ENCODE assay signal across 8 mouse cellular contexts in the genomic region with DNA sequence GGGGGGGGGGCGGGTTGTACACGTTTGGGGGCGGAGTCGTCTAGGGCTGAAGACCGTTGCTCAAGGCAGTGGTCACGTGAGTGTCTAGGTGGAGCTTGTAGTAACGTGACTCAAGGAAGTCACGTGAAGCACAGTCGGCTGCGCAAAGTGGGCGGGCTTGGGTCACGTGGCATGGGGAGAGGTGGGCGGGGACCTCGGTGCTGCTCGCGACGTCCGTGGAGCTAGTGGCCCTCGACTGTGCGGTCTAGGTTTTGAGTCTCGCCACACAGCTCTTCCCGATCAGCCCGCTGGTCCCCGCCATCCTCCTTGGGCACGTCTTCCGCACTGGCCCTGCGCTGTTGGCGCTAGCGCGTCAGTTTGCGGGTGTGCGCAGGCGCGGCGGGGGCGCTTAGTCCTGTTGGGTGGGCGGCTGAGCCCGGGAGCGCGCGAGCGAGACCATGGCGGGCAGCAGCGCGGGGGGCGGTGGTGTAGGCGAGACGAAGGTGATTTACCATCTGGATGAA. TPM values are rescaled to one million over a fixed set of nuclear protein-coding genes. Genes with fewer than 3 reads are reported as not detected.
DNase-seq lines count a peak whose midpoint lies in the region; ATAC-seq and TF ChIP-seq lines count a peak whose summit lies in the region.

A gene (plus strand): TSS at position 200 of the 503 bp plus-strand sequence.

- DNase-seq in CD8-positive naive resting alpha-beta T cell, adult 2 months (ENCODE audit: low read depth in 2 of 2, low spot score in 2 of 2), result peak; percentile 69 to 81
- DNase-seq in c-Kit-negative CD71-positive TER-119-positive erythroid progenitor cells, embryonic 14.5 days (ENCODE audit: low read depth, low spot score), result peak; percentile 81
- peak; percentile 94 for DNase-seq in fibroblast of lung, adult 2 months (ENCODE audit: low read depth)
- peak; percentile 95 for DNase-seq in kidney, postnatal 14 days

- TF ChIP-seq CTCF in testis, adult 2 months (IDR thresholded peaks at IDR 0.05; ENCODE audit: control insufficient read depth, insufficient read depth, insufficient replicate concordance, low read depth, low read length), result peak; percentile 13; the same call in 1 of the 2 replicates

- H3K9me3 ChIP-seq in heart, embryonic 14.5 days (ENCODE audit: control insufficient read depth, low read length), result no peaks in the 10 kb centered on the region
- no peaks in the 10 kb centered on the region for H3K9me3 ChIP-seq in liver, embryonic 16.5 days (replicated peaks; ENCODE audit: control insufficient read depth, low read length)
- no peaks in the 10 kb centered on the region for H3K9me3 ChIP-seq in neural tube, embryonic 13.5 days

- H3K4me1 ChIP-seq in heart, embryonic 14.5 days (ENCODE audit: control insufficient read depth in 2 of 2, insufficient read depth in 2 of 2, low read length in 2 of 2), result peaks cover 11 to 27% of the 10 kb centered on the region in 2 experiments
- H3K4me1 ChIP-seq in liver, embryonic 16.5 days (ENCODE audit: control insufficient read depth, low read depth, low read length), result peaks cover 40% of the 10 kb centered on the region
- H3K4me1 ChIP-seq in neural tube, embryonic 13.5 days (replicated peaks), result peaks cover 65% of the 10 kb centered on the region
- H3K4me1 ChIP-seq in testis, adult 2 months (ENCODE audit: control insufficient read depth, insufficient read depth, low read length), result peaks cover 20% of the 10 kb centered on the region

- H3K9ac ChIP-seq in heart, embryonic 14.5 days (ENCODE audit: low read length), result peak within 1 kb of the TSS; percentile 92
- peak within 1 kb of the TSS; percentile 76 for H3K9ac ChIP-seq in liver, embryonic 16.5 days (ENCODE audit: low read depth, low read length)
- H3K9ac ChIP-seq in neural tube, embryonic 13.5 days, result peak within 1 kb of the TSS; percentile 89

- peaks cover 39% of the 10 kb centered on the region for H3K36me3 ChIP-seq in heart, embryonic 14.5 days (ENCODE audit: control insufficient read depth, insufficient read depth, low read length)
- H3K36me3 ChIP-seq in liver, embryonic 16.5 days (ENCODE audit: control insufficient read depth, insufficient read depth), result peaks cover 20% of the 10 kb centered on the region
- H3K36me3 ChIP-seq in neural tube, embryonic 13.5 days, result peaks cover 37% of the 10 kb centered on the region
- peaks cover 3% of the 10 kb centered on the region for H3K36me3 ChIP-seq in testis, adult 2 months (ENCODE audit: control insufficient read depth, insufficient read depth, low read length)

- peak within 1 kb of the TSS; percentile 96 for H3K4me2 ChIP-seq in heart, embryonic 14.5 days (ENCODE audit: low read length)
- H3K4me2 ChIP-seq in liver, embryonic 16.5 days (ENCODE audit: low read depth, low read length), result peak within 1 kb of the TSS; percentile 100
- peak within 1 kb of the TSS; percentile 95 for H3K4me2 ChIP-seq in neural tube, embryonic 13.5 days

- WGBS in heart, embryonic 14.5 days, result under 1% methylated on average over 48 of the region's 48 CpGs
- under 1% methylated on average over 48 of the region's 48 CpGs for WGBS in liver, embryonic 16.5 days (ENCODE audit: insufficient replicate concordance)
- WGBS in neural tube, embryonic 13.5 days, result under 1% methylated on average over 48 of the region's 48 CpGs

- peak within 1 kb of the TSS; percentile 78 to 89 for H3K4me3 ChIP-seq in heart, embryonic 14.5 days (ENCODE audit: control insufficient read depth in 1 of 2, insufficient read depth in 1 of 2, low read depth in 1 of 2, low read length in 2 of 2)
- H3K4me3 ChIP-seq in liver, embryonic 16.5 days (ENCODE audit: low read depth, low read length), result peak within 1 kb of the TSS; percentile 76
- H3K4me3 ChIP-seq in neural tube, embryonic 13.5 days, result peak within 1 kb of the TSS; percentile 92
- H3K4me3 ChIP-seq in testis, adult 2 months (ENCODE audit: control insufficient read depth, low read depth, low read length), result peak within 1 kb of the TSS; percentile 82

- ATAC-seq in heart, embryonic 14.5 days (ENCODE audit: insufficient number of reproducible peaks, insufficient read depth, low FRiP score, low read depth), result peak; percentile 54
- ATAC-seq in liver, embryonic 16.5 days (ENCODE audit: low read depth), result peak; percentile 19
- ATAC-seq in neural tube, embryonic 13.5 days (ENCODE audit: low read depth), result peak; percentile 61

- peak within 1 kb of the TSS; percentile 94 to 95 for H3K27ac ChIP-seq in heart, embryonic 14.5 days (replicated peaks in 1 of 2; ENCODE audit: control insufficient read depth in 1 of 2, insufficient read depth in 1 of 2, low read depth in 2 of 2, low read length in 2 of 2)
- peak within 1 kb of the TSS; percentile 83 for H3K27ac ChIP-seq in liver, embryonic 16.5 days (ENCODE audit: low read length)
- H3K27ac ChIP-seq in neural tube, embryonic 13.5 days (replicated peaks), result peak within 1 kb of the TSS; percentile 95
- peak within 1 kb of the TSS; percentile 88 for H3K27ac ChIP-seq in testis, adult 2 months (ENCODE audit: control insufficient read depth, insufficient read depth, low read depth, low read length)

- no peaks in the 10 kb centered on the region for H3K27me3 ChIP-seq in heart, embryonic 14.5 days (ENCODE audit: control insufficient read depth, insufficient read depth, low read length)
- no peaks in the 10 kb centered on the region for H3K27me3 ChIP-seq in liver, embryonic 16.5 days (ENCODE audit: control insufficient read depth, insufficient read depth, low read depth, low read length)
- no peaks in the 10 kb centered on the region for H3K27me3 ChIP-seq in neural tube, embryonic 13.5 days
- H3K27me3 ChIP-seq in testis, adult 2 months (ENCODE audit: control insufficient read depth, insufficient read depth, low read length), result no peaks in the 10 kb centered on the region

- TF ChIP-seq POLR2A in testis, adult 2 months (IDR thresholded peaks at IDR 0.05; ENCODE audit: control insufficient read depth, low read depth, low read length), result peak; percentile 87

RNA-seq across cellular contexts. Expression of the gene that starts here (rescaled TPM):
- 15.0 and 16.6 TPM in 2 replicates for polyA plus RNA-seq in heart, embryonic 14.5 days (2014; fragmentation: Nextera tagmentation; extraction: Ambion mirVana)
- 4.4 and 5.1 TPM in 2 replicates for polyA plus RNA-seq in liver, embryonic 16.5 days (2015; fragmentation: Nextera tagmentation; extraction: Ambion mirVana)
- polyA plus RNA-seq in neural tube, embryonic 13.5 days (2015; fragmentation: Nextera tagmentation; extraction: Ambion mirVana), result 26.7 and 28.8 TPM in 2 replicates
- polyA plus RNA-seq in testis, adult 2 months (2012; rRNA removed), result 15.2 and 16.4 TPM in 2 replicates

Comparison
In these comparisons a context has a peak if more than half of its experiments do, and no peak if none do; other contexts are left out.
1. Peak in every context shown above with its lines: DNase-seq, ATAC-seq, H3K4me3 ChIP-seq and H3K27ac ChIP-seq.